Mouse (Mus musculus) intestine, embryonic 16.5 days (tissue): ENCODE measurements around the gene Atxn2l. TPM values are rescaled to one million over a fixed set of nuclear protein-coding genes. Genes with fewer than 3 reads are reported as not detected.

ENCODE experiments used
- ATAC-seq: fragments of 200-750 bp; cut with Nextera tagmentation; 2 replicates; pipeline ENCODE4 v1.8.0; 2017; ENCODE audit warnings: moderate TSS enrichment, moderate library complexity
- H3K27ac ChIP-seq: fragments of 300-500 bp; sonication (generic); 2 replicates; pipeline ENCODE4 v1.5.1; 2014; ENCODE audit warnings: mild to moderate bottlenecking, low read length
- H3K27me3 ChIP-seq: fragments of 300-500 bp; sonication (generic); replicated peaks from 2 replicates; pipeline ENCODE4 v1.6.1; 2014; ENCODE audit warnings: low read length, control low read depth, mixed read lengths; ENCODE audit not compliant: control insufficient read depth, insufficient read depth
- H3K36me3 ChIP-seq: fragments of 300-500 bp; sonication (generic); 2 replicates; pipeline ENCODE4 v1.6.1; 2014; ENCODE audit warnings: low read length, control low read depth; ENCODE audit not compliant: control insufficient read depth, insufficient read depth
- H3K4me1 ChIP-seq: fragments of 300-500 bp; sonication (generic); 2 replicates; pipeline ENCODE4 v1.6.1; 2014; ENCODE audit warnings: low read length, control low read depth, mixed read lengths; ENCODE audit not compliant: control insufficient read depth, insufficient read depth
- H3K4me2 ChIP-seq: fragments of 300-500 bp; sonication (generic); 2 replicates; pipeline ENCODE4 v1.6.1; 2014; ENCODE audit warnings: low read depth, low read length, control low read depth
- H3K4me3 ChIP-seq: fragments of 300-500 bp; sonication (generic); 2 replicates; pipeline ENCODE4 v1.5.1; 2014; ENCODE audit warnings: mild to moderate bottlenecking, low read length
- H3K9ac ChIP-seq: fragments of 300-500 bp; sonication (generic); 2 replicates; pipeline ENCODE4 v1.6.1; 2014; ENCODE audit warnings: low read depth, low read length
- H3K9me3 ChIP-seq: fragments of 300-500 bp; sonication (generic); 2 replicates; pipeline ENCODE4 v1.6.1; 2016; ENCODE audit warnings: low read length, control low read depth; ENCODE audit not compliant: control insufficient read depth
- WGBS: fragments of 180-500 bp; shearing (Covaris S2); extraction: QIAGEN DNeasy Blood & Tissue Kit; methylation state at CpG from one replicate; pipeline ENCODE4 v1.1.7; 2014; 5-methylcytosine and 5-hydroxymethylcytosine counted together
- polyA plus RNA-seq: library from polyadenylated mRNA; unstranded; fragments of >200 nt; fragmentation: Nextera tagmentation; extraction: Ambion mirVana; gene quantifications from 2 replicates; pipeline ENCODE4 v1.2.1, GENCODE M21; 2015

The Atxn2l gene
- polyA plus RNA-seq, 1 experiment from 2014 or later, result 25.8 TPM

GRCm38 (mm10) chr7:126474993-126475581 lies 28.1 kb downstream of the Atxn2l start, which contains the start of gene Sh2b1:
Gene Sh2b1 (minus strand): TSS chr7:126475424.
- Histone ChIP-seq H3K9me3 (no peaks in the 10 kb centered on the region), H3K9ac (peak within 1 kb of the TSS; percentile 91), H3K4me2 (peak within 1 kb of the TSS; percentile 90), H3K36me3 (0 out of 2 replicates have a peak, but pooled peaks cover 9% of the 10 kb centered on the region), H3K4me1 (peaks cover 10% of the 10 kb centered on the region), H3K27ac (peak within 1 kb of the TSS; percentile 97), H3K27me3 (no peaks in the 10 kb centered on the region), H3K4me3 (peak within 1 kb of the TSS; percentile 90)
- WGBS, result under 1% methylated on average over 53 of the region's 53 CpGs
- peak; percentile 94 for ATAC-seq

- WGBS, result under 1% methylated on average over 26 of the region's 27 CpGs
- Histone ChIP-seq H3K36me3 (0 out of 2 replicates have a peak, but pooled peaks cover 12% of the 10 kb centered on the region), H3K4me2 (peak overlapping the region; percentile 90), H3K9me3 (no peaks in the 10 kb centered on the region), H3K27ac (peak overlapping the region; percentile 97), H3K9ac (peak overlapping the region; percentile 91), H3K4me3 (peak overlapping the region; percentile 90), H3K4me1 (peaks cover 10% of the 10 kb centered on the region), H3K27me3 (no peaks in the 10 kb centered on the region)
- ATAC-seq, result peak; percentile 54
Observed at GRCm38 (mm10) chr7:126474486-126474955, 28.7 kb downstream of the Atxn2l start.

DNA sequence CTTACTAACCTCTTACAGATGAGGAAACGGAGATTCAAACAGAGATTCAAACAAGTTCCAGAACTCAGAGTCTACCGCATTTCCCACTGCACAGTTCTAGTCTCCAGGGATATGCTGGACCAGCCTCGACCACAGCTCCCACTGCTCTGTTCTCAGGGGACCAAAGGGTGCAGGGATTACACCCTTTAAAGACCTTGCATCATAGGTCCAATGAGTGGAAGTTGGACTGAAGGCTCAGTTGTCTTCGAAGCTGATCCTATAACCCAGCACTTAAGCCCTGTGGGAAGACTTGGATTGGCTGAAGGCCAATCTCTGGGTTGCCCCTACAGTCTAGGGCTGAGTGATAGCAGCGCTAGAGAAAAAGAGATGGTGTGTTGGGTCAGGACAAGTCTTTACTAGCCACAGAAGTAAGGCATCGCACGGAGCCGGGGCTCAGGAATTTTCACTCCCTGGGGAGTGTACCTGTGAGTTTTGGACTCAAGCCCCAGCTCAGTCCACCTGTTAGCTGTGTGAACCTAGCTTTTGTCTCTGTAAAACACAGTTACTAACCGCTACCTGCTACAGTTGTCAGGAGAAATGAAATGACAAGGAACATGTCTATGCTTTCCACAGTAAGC lies 29.7 kb downstream of the Atxn2l start:
- no peak for ATAC-seq
- H3K27ac ChIP-seq, result no peak overlapping the region
- H3K27me3 ChIP-seq, result no peaks in the 10 kb centered on the region
- peak overlapping the region; percentile 90 for H3K4me2 ChIP-seq
- peaks cover 10% of the 10 kb centered on the region for H3K4me1 ChIP-seq
- no peaks in the 10 kb centered on the region for H3K9me3 ChIP-seq
- H3K4me3 ChIP-seq, result peak overlapping the region; percentile 90
- peaks cover 17% of the 10 kb centered on the region; the same call in 1 of the 2 replicates for H3K36me3 ChIP-seq
- 85% methylated on average over 9 of the region's 9 CpGs for WGBS
- H3K9ac ChIP-seq, result peak overlapping the region; percentile 91

DNA sequence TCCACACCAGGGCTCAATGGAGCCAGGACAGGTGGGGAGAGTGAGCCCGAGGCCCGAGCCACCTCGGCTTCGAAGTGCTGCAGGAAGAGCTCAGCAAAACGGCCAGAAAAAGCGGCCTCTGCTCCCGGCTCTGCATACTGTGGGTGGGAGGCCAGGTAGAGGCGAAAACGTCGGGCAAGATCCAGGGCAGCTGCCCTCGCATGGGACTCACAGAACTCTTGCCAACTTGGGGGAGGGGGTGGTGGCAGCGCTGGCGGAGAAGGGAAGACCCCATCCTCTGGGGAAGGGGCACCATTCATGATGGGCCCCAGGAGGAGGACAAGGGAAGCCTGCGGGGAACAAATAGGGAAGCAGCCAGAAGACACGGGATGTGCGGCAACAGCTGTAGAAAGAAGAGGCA lies 30.5 kb downstream of the Atxn2l start:
- no peak for ATAC-seq

DNA sequence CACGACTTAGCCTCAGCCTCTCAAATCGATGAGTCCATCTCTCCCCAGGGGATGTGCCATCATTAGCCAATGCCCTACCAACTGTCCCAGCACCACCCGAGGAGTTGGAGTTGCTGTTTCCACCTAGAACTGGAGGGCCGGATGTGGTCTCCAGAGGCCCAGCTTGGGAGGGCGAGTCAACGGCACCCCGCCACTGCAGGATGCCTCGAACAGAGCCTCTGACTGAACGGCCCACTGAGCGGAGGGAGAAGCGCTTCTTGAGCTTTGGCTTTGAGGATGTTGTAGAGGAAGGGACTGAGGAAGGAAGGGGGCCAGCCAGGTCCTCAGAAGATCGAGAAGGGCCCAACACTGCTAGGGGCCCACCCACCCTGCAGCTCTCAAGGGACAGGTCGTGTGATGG lies 30.9 kb downstream of the Atxn2l start:
- H3K36me3 ChIP-seq, result peaks cover 25% of the 10 kb centered on the region
- H3K9me3 ChIP-seq, result no peaks in the 10 kb centered on the region
- WGBS, result 87% methylated on average over 13 of the region's 13 CpGs
- no peak overlapping the region for H3K4me2 ChIP-seq
- H3K4me1 ChIP-seq, result peaks cover 10% of the 10 kb centered on the region
- H3K27me3 ChIP-seq, result no peaks in the 10 kb centered on the region
- no peak overlapping the region for H3K9ac ChIP-seq
- H3K4me3 ChIP-seq, result no peak overlapping the region
- H3K27ac ChIP-seq, result no peak overlapping the region
- ATAC-seq, result no peak

More for the DNA sequence above, 30.5 kb downstream of the Atxn2l start:
- Histone ChIP-seq H3K4me3 (no peak overlapping the region), H3K9me3 (no peaks in the 10 kb centered on the region), H3K4me2 (no peak overlapping the region), H3K9ac (no peak overlapping the region), H3K27ac (no peak overlapping the region), H3K36me3 (peaks cover 21% of the 10 kb centered on the region), H3K4me1 (peaks cover 10% of the 10 kb centered on the region), H3K27me3 (no peaks in the 10 kb centered on the region)
- 90% methylated on average over 16 of the region's 16 CpGs for WGBS

GRCm38 (mm10) chr7:126471853-126472252 lies 31.4 kb downstream of the Atxn2l start:
- Histone ChIP-seq H3K4me2 (no peak overlapping the region), H3K9me3 (no peaks in the 10 kb centered on the region), H3K36me3 (peaks cover 27% of the 10 kb centered on the region), H3K9ac (no peak overlapping the region), H3K4me1 (peaks cover 10% of the 10 kb centered on the region), H3K27ac (no peak overlapping the region), H3K27me3 (no peaks in the 10 kb centered on the region), H3K4me3 (no peak overlapping the region)
- WGBS, result 90% methylated on average over 4 of the region's 4 CpGs
- ATAC-seq, result no peak

GRCm38 (mm10) chr7:126471361-126471760 lies 31.9 kb downstream of the Atxn2l start:
- Histone ChIP-seq H3K27me3 (no peaks in the 10 kb centered on the region), H3K4me1 (peaks cover 10% of the 10 kb centered on the region), H3K9me3 (no peaks in the 10 kb centered on the region), H3K4me2 (no peak overlapping the region), H3K9ac (no peak overlapping the region), H3K27ac (no peak overlapping the region), H3K36me3 (peaks cover 27% of the 10 kb centered on the region), H3K4me3 (no peak overlapping the region)
- ATAC-seq, result no peak
- 93% methylated on average over 5 of the region's 5 CpGs for WGBS

DNA sequence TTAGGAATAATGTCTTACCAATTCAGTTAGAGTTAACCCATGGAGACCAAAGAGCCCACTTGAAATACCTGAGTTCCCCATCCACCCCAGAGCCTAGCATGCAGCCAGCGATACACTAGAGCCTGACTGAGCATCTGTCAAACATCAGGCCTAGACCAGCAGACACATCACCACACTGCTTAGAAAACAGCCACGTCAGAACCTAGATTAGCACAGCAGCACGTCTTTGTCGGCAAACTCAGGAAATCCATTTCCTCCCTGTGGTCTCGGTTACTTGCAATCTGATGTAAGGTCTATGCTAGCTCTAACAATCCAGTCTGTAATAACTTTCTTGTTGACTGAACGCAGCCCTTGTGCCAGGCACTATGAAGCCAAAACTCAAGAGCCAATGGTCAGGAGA lies 33.2 kb downstream of the Atxn2l start:
- Histone ChIP-seq H3K27ac (no peak overlapping the region), H3K9me3 (no peaks in the 10 kb centered on the region), H3K36me3 (peaks cover 27% of the 10 kb centered on the region), H3K9ac (no peak overlapping the region), H3K4me1 (peaks cover 14% of the 10 kb centered on the region), H3K4me2 (no peak overlapping the region), H3K27me3 (no peaks in the 10 kb centered on the region), H3K4me3 (no peak overlapping the region)
- WGBS, result 76% methylated on average over 6 of the region's 6 CpGs
- ATAC-seq, result no peak

DNA sequence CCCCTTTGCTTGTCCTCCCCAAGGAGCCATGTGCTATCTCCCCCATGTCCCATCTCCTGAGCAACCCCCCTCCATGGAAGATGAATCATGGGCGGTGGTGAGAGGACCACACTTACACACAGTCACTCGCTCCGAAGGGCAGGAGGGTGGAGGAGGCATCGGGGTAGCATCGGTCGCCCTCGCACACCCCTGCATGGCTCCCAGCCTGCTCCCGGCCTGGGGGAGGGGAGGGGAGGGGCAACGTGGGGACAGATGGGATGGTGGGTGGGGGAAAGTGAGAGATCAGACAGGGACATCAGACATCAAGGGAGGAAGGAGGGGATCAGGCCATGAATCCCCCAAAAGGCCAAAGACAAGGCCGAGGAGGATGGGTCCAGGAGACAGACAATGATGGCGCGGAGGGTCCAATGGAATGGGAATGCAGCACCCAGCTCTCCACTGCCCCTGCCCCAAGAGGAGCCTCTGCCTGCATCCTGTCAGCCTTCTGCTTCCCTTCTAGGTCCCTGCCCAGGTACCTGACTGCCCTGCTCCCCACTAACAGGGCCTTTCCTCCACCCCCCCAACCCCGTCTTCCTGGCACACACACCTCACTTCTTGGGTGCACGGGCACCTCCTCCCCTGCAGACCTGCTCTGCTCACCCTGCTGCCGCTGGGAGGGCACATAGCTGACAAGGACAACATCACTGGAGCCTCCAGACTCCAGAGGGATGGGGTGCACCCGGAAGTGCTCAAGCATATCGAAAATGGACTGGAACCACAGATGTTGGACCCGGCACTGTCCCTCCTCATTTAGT lies 35.2 kb downstream of the Atxn2l start:
- Histone ChIP-seq H3K27ac (no peak overlapping the region), H3K27me3 (no peaks in the 10 kb centered on the region), H3K4me1 (peaks cover 6% of the 10 kb centered on the region), H3K9ac (no peak overlapping the region), H3K36me3 (peaks cover 27% of the 10 kb centered on the region), H3K4me2 (no peak overlapping the region), H3K9me3 (no peaks in the 10 kb centered on the region), H3K4me3 (no peak overlapping the region)
- ATAC-seq, result no peak
- WGBS, result 91% methylated on average over 18 of the region's 18 CpGs
